Mouse (Mus musculus): Measurements from ENCODE around the gene Notch4. TPM values are rescaled to one million over a fixed set of nuclear protein-coding genes. Genes with fewer than 3 reads are reported as not detected.

Notch4 gene
- polyA plus RNA-seq, 1 experiment from 2014 or later, result 10.6 TPM

DNA sequence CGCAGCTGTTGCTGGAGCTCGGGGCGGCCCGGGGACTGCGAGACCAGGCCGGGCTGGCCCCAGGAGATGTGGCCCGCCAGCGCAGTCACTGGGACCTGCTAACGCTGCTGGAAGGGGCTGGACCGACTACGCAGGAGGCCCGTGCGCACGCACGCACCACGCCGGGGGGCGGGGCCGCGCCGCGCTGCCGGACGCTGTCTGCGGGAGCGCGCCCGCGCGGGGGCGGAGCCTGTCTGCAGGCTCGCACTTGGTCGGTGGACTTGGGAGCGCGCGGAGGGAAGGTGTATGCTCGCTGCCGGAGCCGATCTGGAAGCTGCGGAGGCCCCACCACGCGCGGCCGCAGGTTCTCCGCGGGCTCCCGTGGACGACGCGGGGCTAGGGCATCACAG is 23.3 kb downstream of the Notch4 start:
- TF ChIP-seq CTCF (IDR thresholded peaks at IDR 0.05; ENCODE audit: low read depth), result no peak
- H3K36me3 ChIP-seq (ENCODE audit: insufficient read depth, low read length), result no peaks in the 10 kb centered on the region
- under 1% methylated on average over 48 of the region's 50 CpGs for WGBS
- H3K4me3 ChIP-seq (replicated peaks; ENCODE audit: low read depth, low read length), result peak overlapping the region; percentile 74
- peaks cover 43% of the 10 kb centered on the region for H3K4me1 ChIP-seq (replicated peaks; ENCODE audit: insufficient read depth, low read length)
- peak overlapping the region; percentile 85 for H3K9ac ChIP-seq (ENCODE audit: low read depth, low read length)
- H3K4me2 ChIP-seq (ENCODE audit: low read length), result peak overlapping the region; percentile 98
- DNase-seq (ENCODE audit: low spot score) (peak; percentile 95), ATAC-seq (replicated peaks; ENCODE audit: low FRiP score, low read depth) (peak; percentile 71)
- no peaks in the 10 kb centered on the region for H3K27me3 ChIP-seq (ENCODE audit: insufficient read depth, low read length)
- H3K9me3 ChIP-seq (replicated peaks; ENCODE audit: low read length), result no peaks in the 10 kb centered on the region
- peak overlapping the region; percentile 89 for H3K27ac ChIP-seq

DNA sequence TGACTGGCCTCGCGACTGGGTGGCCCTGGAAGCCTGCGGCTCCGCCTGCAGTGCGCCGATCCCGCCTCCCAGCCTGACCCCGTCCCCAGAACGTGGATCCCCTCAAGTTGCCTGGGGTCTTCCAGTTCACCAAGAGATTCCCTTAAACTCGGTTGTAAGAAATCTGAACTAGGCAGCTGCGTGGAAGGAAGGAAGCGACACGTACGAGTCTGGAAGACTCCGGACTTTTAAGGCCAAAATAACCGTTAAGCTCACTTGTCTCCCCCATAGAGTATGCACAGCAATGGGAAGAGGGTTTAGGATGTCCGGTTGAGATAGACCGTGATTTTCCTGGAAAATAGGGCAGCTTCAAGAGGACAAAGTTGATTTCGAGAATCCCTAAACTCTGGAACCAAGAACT is 23.7 kb downstream of the Notch4 start:
- peak overlapping the region; percentile 74 for H3K4me3 ChIP-seq (replicated peaks; ENCODE audit: low read depth, low read length)
- no peak for TF ChIP-seq CTCF (IDR thresholded peaks at IDR 0.05; ENCODE audit: low read depth)

DNA sequence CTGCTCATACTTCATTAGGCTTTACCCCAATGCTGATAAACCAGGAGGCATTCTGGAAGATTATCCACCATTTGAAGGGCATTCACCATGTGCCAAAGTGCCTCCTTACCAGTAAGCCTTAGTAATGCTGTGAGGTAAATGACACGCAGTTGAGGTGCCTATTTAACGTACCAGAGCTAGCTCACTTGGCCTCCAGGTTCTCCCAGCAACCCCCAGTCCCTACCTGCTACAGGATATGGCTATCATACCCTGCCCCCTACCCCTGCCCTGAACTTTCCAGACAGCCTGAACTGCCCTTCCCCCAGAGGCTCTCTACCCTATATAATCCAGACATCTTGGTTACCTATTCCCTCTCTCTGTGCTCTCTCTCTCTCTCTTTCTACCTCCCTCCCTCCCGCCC is 24.7 kb downstream of the Notch4 start:
- 57% methylated on average over 3 of the region's 3 CpGs for WGBS
- Histone ChIP-seq H3K27me3 (ENCODE audit: insufficient read depth, low read length) (no peaks in the 10 kb centered on the region), H3K9me3 (replicated peaks; ENCODE audit: low read length) (no peaks in the 10 kb centered on the region), H3K9ac (ENCODE audit: low read depth, low read length) (no peak overlapping the region), H3K4me3 (replicated peaks; ENCODE audit: low read depth, low read length) (no peak overlapping the region), H3K27ac (peak overlapping the region; percentile 99), H3K4me2 (ENCODE audit: low read length) (peak overlapping the region; percentile 98), H3K36me3 (ENCODE audit: insufficient read depth, low read length) (no peaks in the 10 kb centered on the region), H3K4me1 (replicated peaks; ENCODE audit: insufficient read depth, low read length) (peaks cover 46% of the 10 kb centered on the region)
- DNase-seq (ENCODE audit: low spot score) (no peak), ATAC-seq (replicated peaks; ENCODE audit: low FRiP score, low read depth) (no peak)
- TF ChIP-seq CTCF (IDR thresholded peaks at IDR 0.05; ENCODE audit: low read depth), result no peak

More for the DNA sequence above, 23.7 kb downstream of the Notch4 start:
- no peaks in the 10 kb centered on the region for H3K9me3 ChIP-seq (replicated peaks; ENCODE audit: low read length)
- H3K36me3 ChIP-seq (ENCODE audit: insufficient read depth, low read length), result no peaks in the 10 kb centered on the region
- H3K4me2 ChIP-seq (ENCODE audit: low read length), result peak overlapping the region; percentile 98
- H3K9ac ChIP-seq (ENCODE audit: low read depth, low read length), result peak overlapping the region; percentile 85
- H3K4me1 ChIP-seq (replicated peaks; ENCODE audit: insufficient read depth, low read length), result peaks cover 43% of the 10 kb centered on the region
- 2% methylated on average over 19 of the region's 19 CpGs for WGBS
- no peak; the same call in 1 of the 2 replicates for ATAC-seq (replicated peaks; ENCODE audit: low FRiP score, low read depth)
- peak overlapping the region; percentile 89 for H3K27ac ChIP-seq
- no peak for DNase-seq (ENCODE audit: low spot score)
- no peaks in the 10 kb centered on the region for H3K27me3 ChIP-seq (ENCODE audit: insufficient read depth, low read length)

DNA sequence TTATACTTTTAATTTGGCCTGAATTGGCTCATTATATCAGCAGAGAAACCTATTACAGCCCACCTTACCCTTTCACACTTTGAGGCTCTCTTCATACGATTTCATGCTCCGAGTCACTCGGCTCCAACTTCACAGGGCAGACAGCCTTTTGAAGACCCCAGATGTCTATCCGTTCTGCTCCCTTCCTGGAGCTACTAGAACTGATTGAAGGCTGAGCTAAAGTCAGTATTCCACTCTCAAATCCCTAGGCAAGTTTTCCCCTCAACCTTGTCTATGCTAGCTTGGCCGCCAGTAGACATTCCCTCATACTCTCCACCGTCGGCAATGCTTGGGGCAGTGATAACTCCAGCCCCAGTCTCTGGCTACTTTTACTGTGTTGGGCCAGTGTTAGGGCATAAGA is 25.1 kb downstream of the Notch4 start:
- no peak overlapping the region; the same call in 1 of the 2 replicates for H3K4me3 ChIP-seq (replicated peaks; ENCODE audit: low read depth, low read length)
- peak overlapping the region; percentile 99 for H3K27ac ChIP-seq
- ATAC-seq (replicated peaks; ENCODE audit: low FRiP score, low read depth) (no peak), DNase-seq (ENCODE audit: low spot score) (no peak)
- H3K4me2 ChIP-seq (ENCODE audit: low read length), result peak overlapping the region; percentile 98
- no peaks in the 10 kb centered on the region for H3K27me3 ChIP-seq (ENCODE audit: insufficient read depth, low read length)
- no peak for TF ChIP-seq CTCF (IDR thresholded peaks at IDR 0.05; ENCODE audit: low read depth)
- no peaks in the 10 kb centered on the region for H3K36me3 ChIP-seq (ENCODE audit: insufficient read depth, low read length)
- H3K4me1 ChIP-seq (replicated peaks; ENCODE audit: insufficient read depth, low read length), result peaks cover 50% of the 10 kb centered on the region
- H3K9me3 ChIP-seq (replicated peaks; ENCODE audit: low read length), result no peaks in the 10 kb centered on the region
- WGBS, result 22% methylated on average over 7 of the region's 7 CpGs
- H3K9ac ChIP-seq (ENCODE audit: low read depth, low read length), result 0 out of 2 replicates have a peak overlapping the region, but pooled peaks have one; percentile 13

DNA sequence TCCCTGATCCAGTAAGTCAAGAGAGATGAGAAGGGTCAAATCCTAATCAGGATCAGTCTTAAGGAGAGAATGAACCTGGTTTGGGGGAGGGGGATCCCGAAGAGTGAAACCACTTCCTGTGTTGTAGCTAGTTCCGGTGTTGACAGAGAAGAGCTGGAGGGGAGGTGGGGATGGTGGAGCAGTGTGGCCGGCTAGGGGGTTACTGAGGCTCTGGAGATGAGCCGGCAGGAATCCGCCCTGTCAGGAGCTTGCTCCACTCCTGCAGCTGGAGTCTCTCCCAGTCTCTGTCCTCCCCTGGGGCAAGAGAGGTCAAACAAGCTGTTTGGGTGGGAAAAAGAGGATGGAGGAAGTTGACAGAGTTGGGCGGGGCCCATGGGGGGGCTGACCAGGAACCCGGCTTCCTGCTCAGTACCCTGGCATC is 25.6 kb downstream of the Notch4 start, which contains the start of gene Gpsm3:
Gpsm3 (plus strand) TSS at position 126 of the 421 bp plus-strand sequence.
- Histone ChIP-seq H3K27me3 (ENCODE audit: insufficient read depth, low read length) (no peaks in the 10 kb centered on the region), H3K27ac (peak within 1 kb of the TSS; percentile 99), H3K4me3 (replicated peaks; ENCODE audit: low read depth, low read length) (no peak within 1 kb of the TSS; the same call in 1 of the 2 replicates), H3K9me3 (replicated peaks; ENCODE audit: low read length) (no peaks in the 10 kb centered on the region), H3K36me3 (ENCODE audit: insufficient read depth, low read length) (0 out of 2 replicates have a peak, but pooled peaks cover 2% of the 10 kb centered on the region), H3K9ac (ENCODE audit: low read depth, low read length) (peak within 1 kb of the TSS; percentile 27), H3K4me1 (replicated peaks; ENCODE audit: insufficient read depth, low read length) (peaks cover 53% of the 10 kb centered on the region), H3K4me2 (ENCODE audit: low read length) (peak within 1 kb of the TSS; percentile 98)
- 9% methylated on average over 7 of the region's 7 CpGs for WGBS
- ATAC-seq (replicated peaks; ENCODE audit: low FRiP score, low read depth) (no peak), DNase-seq (ENCODE audit: low spot score) (peak; percentile 82)
- no peak for TF ChIP-seq CTCF (IDR thresholded peaks at IDR 0.05; ENCODE audit: low read depth)

DNA sequence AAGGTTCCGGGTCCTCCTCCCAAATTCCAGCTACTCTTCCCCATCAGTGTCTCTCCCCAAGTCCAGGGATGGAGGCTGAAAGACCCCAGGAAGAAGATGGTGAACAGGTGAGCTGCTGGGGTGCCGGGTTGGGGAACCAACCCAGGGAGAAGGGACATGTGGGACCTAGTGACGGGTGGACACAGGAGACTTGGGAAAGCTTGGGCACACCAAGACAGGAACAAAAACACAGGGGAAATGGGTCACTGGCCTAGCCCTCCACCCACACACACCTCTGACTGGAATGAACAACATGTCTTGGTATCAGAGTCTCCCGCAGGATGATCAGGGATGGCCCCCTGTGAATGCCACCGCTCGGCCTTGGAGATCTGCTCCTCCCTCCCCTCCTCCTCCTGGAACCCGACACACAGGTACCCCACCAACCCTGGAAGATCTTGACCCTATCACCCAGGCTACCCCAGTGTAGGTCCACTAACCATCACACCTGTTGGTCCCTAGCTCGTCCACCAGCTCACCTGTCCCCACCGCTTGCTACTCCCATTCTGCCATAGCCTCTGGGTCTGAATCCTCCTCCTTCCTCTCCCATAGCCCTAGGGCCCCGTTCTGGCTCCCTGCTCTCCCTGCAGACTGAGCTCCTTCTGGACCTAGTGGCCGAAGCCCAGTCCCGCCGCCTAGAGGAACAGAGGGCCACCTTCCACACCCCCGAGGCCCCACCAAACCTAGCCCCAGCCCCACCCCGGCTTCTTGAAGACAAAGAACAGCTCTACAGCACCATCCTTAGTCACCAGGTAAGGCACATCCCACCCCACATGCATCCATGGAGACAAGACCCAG is 26.3 kb downstream of the Notch4 start:
- Histone ChIP-seq H3K27ac (peak overlapping the region; percentile 99), H3K27me3 (ENCODE audit: insufficient read depth, low read length) (no peaks in the 10 kb centered on the region), H3K4me2 (ENCODE audit: low read length) (peak overlapping the region; percentile 98), H3K9ac (ENCODE audit: low read depth, low read length) (peak overlapping the region; percentile 27), H3K36me3 (ENCODE audit: insufficient read depth, low read length) (0 out of 2 replicates have a peak, but pooled peaks cover 4% of the 10 kb centered on the region), H3K4me3 (replicated peaks; ENCODE audit: low read depth, low read length) (no peak overlapping the region; the same call in 1 of the 2 replicates), H3K4me1 (replicated peaks; ENCODE audit: insufficient read depth, low read length) (peaks cover 56% of the 10 kb centered on the region), H3K9me3 (replicated peaks; ENCODE audit: low read length) (no peaks in the 10 kb centered on the region)
- TF ChIP-seq CTCF (IDR thresholded peaks at IDR 0.05; ENCODE audit: low read depth), result no peak
- ATAC-seq (replicated peaks; ENCODE audit: low FRiP score, low read depth) (no peak), DNase-seq (ENCODE audit: low spot score) (no peak)
- WGBS, result 54% methylated on average over 15 of the region's 15 CpGs

Data from kidney, postnatal 0 days (tissue).